Mouse (Mus musculus): ENCODE results near the gene Pimreg.
A peak's percentile ranks its signal among the peaks of the same experiment; 100 is the strongest.

The Pimreg gene

GRCm38 (mm10) chr11:72067326-72067725 lies 25.5 kb downstream of the Pimreg start:
- DNase-seq: no peak

- no peak for DNase-seq
Observed at GRCm38 (mm10) chr11:72068026-72068425, 26.2 kb downstream of the Pimreg start.

GRCm38 (mm10) chr11:72070733-72071132 lies 28.9 kb downstream of the Pimreg start:
- no peak for DNase-seq

- no peak for DNase-seq
Observed at GRCm38 (mm10) chr11:72072331-72072905, 30.6 kb downstream of the Pimreg start.

GRCm38 (mm10) chr11:72074230-72074629 lies 32.4 kb downstream of the Pimreg start:
- DNase-seq: no peak

- DNase-seq: peak in 1 of 2 experiments; percentile 16
Observed at GRCm38 (mm10) chr11:72078056-72078455, 36.2 kb downstream of the Pimreg start.

- no peak for DNase-seq
Observed at GRCm38 (mm10) chr11:72078647-72079046, 36.8 kb downstream of the Pimreg start.

GRCm38 (mm10) chr11:72080461-72080860 lies 38.6 kb downstream of the Pimreg start:
- DNase-seq: no peak

GRCm38 (mm10) chr11:72082601-72083000 lies 40.8 kb downstream of the Pimreg start:
- no peak for DNase-seq

- DNase-seq: no peak
Observed at GRCm38 (mm10) chr11:72084337-72084736, 42.5 kb downstream of the Pimreg start.

GRCm38 (mm10) chr11:72086251-72087046 lies 44.6 kb downstream of the Pimreg start:
- peak; percentile 17 to 45 for DNase-seq

GRCm38 (mm10) chr11:72092390-72092789 lies 50.6 kb downstream of the Pimreg start:
- no peak for DNase-seq

GRCm38 (mm10) chr11:72094442-72094841 lies 52.6 kb downstream of the Pimreg start:
- peak; percentile 55 to 72 for DNase-seq

GRCm38 (mm10) chr11:72095994-72096393 lies 54.2 kb downstream of the Pimreg start:
- DNase-seq: no peak
